Mouse (Mus musculus) urinary bladder, adult 2 months (tissue): ENCODE measurements at regions not wholly inside any gene's neighbourhood (a gene's known extent, or its start where the extent isn't known, plus 50 kb on each side); places are given as distances from the start of the nearest gene placed in this dataset.
A peak's percentile ranks its signal among the peaks of the same experiment; 100 is the strongest.

Source experiments
- DNase-seq: peaks from one replicate; pipeline ENCODE4 v3.0.0; 2022; ENCODE audit warnings: low spot score

- no peak for DNase-seq
Measured at GRCm38 (mm10) chr14:76708728-76709127, 152.0 kb upstream of the Serp2 start.

- DNase-seq: no peak
Measured at GRCm38 (mm10) chr14:76703373-76703764, 146.7 kb upstream of the Serp2 start.

- DNase-seq: no peak
Measured at GRCm38 (mm10) chr14:76702709-76703372, 146.2 kb upstream of the Serp2 start.

DNA sequence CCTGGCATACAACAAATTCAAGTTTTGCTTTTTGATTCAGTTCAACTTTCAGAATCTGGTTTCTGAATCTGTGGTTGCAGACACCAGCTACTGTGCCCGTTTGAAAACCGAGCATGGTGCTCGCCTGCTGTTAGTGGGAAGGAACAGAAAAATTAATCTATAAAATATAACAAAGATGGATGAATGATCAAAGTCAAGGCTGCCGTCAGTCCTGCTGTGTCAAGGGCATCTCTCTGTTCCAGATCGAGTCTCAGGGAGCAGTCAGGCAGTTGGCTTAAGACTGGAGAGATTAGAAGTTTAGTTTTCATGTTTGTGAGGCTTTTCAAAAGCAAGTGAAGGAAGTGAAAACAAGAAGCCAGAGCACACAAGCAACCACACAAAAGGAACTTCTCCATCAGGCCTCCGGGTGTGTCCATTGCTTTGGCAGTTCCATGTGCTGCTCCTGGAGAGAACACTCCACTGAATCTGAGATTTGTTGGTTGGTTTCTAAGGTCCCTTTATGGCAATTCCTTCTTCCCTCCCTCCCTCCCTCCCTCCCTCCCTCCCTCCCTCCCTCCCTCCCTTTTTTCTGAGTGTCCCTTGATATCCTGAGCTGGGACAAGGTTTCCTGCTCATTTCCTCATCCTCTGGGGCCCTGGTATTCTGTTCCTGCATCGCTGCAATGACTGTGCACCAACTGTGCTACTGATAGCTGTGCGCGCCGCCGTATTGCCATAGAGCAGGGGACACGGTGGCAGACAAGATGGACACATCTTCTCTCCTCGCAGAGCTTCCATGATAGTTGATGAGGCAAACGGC is 145.4 kb upstream of the Serp2 start:
- DNase-seq: no peak

- DNase-seq: no peak
Measured at GRCm38 (mm10) chr14:76701304-76701703, 144.6 kb upstream of the Serp2 start.

GRCm38 (mm10) chr14:76700796-76701195 is 144.1 kb upstream of the Serp2 start:
- no peak for DNase-seq

- no peak for DNase-seq
Measured at GRCm38 (mm10) chr14:76700190-76700589, 143.5 kb upstream of the Serp2 start.

- DNase-seq: peak; percentile 31
Measured at GRCm38 (mm10) chr14:76698718-76699402, 142.2 kb upstream of the Serp2 start.

DNA sequence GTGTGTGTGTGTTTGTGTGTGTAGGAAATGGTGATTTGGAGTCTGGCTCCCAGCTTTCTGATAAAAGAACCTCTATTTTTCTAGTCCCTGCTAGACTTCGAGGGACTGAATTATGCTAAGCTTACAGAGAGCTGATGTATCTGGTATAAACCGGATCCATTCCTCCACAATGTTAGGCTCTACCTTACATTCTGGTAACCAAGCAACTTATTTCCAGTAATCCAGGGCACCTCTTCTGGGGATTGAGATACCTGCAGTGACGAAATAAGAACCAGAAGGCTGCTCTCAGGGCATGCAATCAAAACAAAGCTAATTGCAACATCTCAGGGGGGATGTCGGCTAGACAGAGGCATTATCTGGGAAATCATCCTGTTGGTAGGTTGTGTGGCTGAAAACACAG is 140.0 kb upstream of the Serp2 start:
- DNase-seq: no peak

DNA sequence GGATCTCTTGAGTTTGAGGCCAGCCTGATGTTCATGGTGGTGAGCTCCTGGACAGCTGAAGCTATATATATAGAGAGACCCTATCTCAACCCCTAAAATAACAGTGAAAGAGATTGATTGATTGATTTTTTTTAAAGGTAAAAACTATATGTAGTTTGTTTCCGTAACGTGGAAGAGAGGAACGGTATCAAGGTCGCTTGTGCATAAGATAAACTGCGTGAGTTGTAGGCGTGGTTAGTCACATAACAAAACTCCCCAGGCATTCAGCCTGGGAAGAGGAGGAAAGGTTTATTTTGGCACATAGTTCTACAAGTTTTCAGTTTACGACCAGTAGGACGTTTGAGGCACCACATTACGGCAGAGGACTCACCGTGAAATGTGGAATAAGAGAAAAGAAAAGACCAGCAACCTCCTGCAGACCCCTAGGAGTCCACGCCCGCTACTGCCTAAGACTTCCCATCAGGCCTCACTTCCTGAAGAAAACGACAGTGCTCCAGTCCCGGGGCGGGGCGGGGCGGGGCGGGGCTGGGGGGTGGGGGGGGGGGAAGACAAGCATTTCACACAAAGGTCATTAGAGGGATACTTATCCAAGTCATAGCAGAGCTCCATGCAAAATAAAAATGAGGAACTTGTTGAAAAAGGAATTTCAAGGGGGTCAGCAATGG is 139.1 kb upstream of the Serp2 start:
- no peak for DNase-seq

DNA sequence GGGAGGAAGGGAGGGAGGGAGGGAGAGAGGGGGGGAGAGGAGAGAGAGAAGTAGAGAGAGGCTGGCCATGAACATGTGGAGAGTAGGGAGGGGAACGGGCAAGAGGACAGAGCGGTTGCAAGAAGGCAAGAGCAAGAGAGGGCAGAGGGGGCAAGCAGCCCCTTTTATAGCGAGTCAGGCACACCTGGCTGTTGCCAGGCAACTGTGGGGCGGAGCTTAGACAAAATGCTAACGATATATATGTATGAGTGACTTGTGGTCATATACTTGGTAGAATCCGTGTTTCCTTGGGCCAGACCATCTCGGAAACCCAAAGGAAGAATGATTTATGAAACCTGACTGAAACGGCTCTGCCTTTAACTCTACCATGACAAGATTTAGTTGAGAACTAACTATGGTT is 138.2 kb upstream of the Serp2 start:
- DNase-seq: no peak

DNA sequence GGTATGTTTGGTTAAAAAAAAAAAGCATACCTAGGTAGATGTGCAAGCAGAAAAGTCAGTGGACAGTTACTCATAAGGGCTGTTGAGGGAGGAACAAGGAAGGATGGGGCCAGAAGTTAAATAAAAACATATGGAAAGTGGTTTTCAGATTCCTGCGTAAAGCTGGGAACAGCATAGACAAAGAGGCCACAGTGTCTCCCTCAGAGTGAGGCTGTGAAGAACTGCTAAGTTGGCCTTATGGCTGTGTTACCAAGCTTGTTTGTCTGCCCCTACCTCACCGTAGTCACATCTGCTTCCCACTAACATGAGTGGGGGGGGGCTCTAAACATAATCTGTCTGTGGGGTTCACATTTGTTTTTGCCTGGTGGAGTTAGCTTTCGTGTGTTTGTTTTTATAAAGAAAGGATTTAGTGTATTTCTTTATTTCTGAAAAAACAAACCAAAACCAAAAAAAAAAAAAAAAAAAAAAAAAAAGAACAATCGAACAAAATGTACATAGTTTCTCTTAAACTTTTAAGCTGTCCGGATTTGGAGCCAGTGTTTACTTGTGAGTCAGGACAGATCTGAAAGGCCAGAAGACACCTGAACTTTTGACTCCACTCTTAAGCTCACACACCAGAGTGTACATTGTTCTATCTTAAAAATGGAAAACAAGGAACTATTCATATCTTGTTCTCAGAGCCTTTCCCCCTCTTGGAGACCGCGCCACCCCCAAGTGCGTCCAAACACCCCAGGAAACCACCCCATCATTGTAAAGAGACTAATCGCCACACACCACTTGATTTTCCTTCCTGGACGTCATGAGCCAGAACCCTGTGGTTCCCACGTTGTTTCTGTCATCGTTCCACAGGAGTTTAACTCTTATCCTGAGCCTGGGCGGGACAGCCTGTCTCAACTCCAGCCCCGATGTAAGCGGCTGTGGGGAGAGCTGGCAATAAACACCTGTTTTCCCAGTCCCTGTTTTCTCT is 136.9 kb upstream of the Serp2 start:
- DNase-seq: no peak

GRCm38 (mm10) chr14:76687971-76688407 is 131.3 kb upstream of the Serp2 start:
- no peak for DNase-seq

DNA sequence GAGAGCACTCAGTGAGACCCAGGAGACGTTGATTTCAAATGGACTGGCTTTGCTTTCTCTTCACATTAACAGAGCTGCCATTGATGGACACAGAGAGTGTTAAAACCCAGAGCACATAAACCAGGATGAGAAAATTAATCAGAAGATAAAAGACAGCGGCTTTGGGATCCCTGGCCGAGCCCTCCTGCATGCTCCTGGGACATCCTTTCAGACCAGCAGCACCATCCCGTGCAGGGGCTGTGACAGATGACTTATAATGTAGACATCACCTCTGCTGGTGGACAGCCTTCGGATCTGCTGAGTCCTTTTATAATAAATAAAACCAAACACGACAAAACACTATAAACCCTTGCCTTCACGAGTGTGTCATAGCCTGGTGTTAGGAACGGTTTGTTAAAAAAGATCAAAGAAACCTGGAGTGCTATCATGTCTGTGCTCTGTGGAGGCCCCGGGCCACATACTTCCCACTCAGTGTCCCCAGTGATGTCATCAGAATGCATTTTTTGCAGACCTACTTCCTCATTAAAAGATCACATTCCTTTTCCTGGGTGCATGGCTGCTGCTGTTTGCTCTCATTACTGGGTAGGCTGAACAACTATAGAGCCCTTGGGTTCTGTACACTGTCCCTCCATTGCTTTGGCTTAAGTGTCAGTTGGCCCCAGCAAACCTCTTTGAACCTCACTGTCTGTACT is 130.2 kb upstream of the Serp2 start:
- no peak for DNase-seq

- DNase-seq: no peak
Measured at GRCm38 (mm10) chr14:76685830-76686761, 129.4 kb upstream of the Serp2 start.

DNA sequence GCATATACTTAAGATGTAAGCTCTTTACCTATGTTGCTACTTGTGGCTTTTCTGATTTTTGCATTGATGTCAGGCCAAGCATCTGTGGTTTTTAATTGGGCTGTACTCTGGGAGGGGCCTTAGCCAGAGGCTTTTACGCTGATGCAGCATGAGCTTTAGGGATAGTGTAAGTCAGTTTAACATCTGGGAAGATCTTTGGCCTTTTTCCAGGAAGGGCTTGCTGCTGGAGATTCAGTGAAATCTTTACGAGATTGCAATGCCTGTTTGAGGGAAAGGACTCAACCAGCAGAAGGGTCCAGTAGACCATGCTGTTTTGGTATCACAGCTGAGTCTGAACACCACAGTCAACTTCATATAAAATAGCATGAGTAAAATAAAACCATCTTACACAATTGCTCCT is 127.6 kb upstream of the Serp2 start:
- no peak for DNase-seq

GRCm38 (mm10) chr14:76681581-76682377 is 125.1 kb upstream of the Serp2 start:
- DNase-seq: no peak

DNA sequence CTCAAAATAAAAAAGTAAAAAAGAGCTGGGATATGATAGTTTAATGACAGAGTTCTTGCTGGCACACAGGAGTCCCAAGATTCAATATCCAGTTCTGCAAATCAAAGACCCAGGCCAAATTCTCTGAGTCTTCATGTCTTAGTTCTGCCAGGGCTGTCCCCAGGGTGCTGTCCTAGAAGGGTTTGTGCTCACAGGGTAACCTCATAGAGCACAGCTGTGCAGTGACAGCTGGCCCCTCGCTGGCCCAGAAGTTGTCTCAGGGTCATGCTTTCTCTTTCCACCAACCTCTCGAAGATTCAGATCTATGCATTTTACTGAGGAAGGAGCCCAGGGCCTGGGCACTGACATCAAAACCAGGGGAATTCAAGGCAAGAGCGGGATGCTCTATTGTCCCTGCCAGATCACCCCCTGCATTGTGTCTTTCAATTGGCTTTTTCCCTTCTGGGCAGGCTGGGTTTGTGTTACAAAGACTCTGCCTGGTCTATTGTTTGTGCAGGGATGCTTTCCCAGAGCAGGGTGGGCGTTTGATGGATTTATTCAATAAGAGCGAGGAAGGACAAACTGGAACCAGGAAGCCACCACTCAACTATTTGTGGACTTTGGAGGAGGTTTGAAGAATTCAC is 121.9 kb upstream of the Serp2 start:
- no peak for DNase-seq
